Mouse (Mus musculus): ENCODE data around the gene Ncstn.

The Ncstn gene

DNA sequence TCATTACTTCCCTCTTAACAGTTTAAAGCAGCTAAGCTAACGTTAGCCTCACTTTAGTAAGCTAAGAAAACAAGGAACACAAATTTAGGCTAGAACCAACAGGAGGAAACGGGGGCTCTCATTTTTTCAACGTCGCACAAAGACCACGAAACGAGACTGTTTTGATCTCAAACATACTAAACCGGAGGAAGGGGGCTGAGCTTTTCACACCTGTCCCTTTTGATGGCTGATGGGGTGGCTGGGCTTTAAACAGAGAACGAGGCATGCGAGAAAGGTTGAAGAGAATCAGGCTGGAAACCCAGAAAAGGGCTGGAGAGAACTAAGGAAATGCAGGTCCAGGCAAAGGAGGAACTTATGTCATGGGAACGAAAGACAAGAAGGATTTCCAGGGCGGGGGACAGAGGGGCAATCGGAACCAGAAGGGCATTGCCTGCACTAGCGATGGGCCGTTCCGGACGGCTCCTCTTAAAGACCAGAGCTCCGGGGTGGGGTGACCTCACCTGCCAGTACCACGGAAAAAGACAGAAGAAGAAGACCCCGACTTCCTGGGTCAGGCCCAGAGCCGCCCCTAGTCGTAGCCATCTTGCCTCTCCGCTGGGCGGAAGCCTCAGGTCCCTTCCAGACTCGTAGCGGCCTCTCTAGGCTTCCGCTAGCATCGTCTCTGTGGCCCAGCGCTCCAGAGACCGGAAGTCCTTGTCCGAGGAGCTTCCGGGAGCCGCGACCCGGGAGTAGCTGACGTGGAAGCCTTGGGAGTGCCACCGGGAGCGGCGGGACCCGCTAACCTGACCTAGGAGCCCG lies at the start of gene Ncstn, which contains the start of gene Copa:
Gene Ncstn (minus strand): TSS at position 695 of the 798 bp plus-strand sequence.
Gene Copa (plus strand): TSS at position 429 of the 798 bp plus-strand sequence.
- DNase-seq = peak; percentile 94 to 96

DNA sequence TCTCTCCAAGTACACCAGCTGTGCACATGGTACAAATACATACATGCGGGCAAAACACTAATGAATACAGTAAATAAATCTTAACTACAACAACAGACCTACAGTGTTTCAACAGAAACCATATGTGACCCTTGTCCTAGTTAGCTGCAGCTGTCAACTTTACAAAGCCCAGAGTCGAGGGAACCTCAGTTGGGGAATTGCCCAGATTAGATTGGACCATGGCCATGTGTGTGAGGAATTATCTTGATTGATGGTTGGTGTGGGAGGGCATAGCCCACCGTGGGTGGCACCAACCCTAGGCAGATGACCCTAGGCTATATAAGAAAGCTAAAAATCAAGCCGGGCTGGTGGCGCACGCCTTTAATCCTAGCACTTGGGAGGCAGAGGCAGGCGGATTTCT lies 49.7 kb upstream of the Ncstn start:
- DNase-seq = no peak

DNA sequence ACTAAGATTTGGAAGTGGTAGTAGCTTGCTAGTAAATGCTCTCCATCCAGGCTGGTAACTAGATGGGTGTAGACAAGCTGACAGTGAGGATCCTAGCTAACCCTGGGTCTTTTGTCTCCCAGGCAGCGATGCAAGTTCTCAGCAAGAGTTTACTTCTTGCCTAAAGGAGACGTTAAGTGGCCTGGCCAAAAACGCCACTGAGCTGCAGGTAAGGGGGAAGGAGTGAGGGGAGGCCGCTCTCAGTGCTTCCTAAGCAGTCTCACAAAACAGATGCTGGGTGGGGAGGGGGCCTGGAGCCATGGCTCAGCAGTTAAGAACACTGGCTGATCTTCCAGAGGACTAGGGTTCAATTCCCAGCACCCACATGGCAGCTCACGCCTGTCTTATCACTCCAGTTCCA lies 47.2 kb upstream of the Ncstn start:
- no peak for DNase-seq

DNA sequence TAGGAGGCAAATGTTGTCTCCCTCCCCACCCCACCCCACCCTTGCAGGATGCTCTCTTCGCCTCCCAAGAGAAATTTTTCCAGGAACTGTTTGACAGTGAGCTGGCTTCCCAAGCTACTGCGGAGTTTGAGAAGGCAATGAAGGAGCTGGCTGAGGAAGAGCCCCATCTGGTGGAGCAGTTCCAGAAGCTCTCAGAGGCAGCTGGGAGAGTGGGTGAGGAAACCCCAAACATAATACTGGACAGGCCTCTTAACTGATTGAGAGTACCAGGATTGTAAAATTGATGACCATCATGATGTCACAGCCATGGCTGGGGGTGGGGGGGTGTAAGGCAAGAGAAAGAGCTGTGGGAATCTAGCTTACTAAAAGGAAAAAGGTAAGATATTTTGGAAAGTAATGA lies 46.5 kb upstream of the Ncstn start:
- DNase-seq = peak; percentile 31 to 54

DNA sequence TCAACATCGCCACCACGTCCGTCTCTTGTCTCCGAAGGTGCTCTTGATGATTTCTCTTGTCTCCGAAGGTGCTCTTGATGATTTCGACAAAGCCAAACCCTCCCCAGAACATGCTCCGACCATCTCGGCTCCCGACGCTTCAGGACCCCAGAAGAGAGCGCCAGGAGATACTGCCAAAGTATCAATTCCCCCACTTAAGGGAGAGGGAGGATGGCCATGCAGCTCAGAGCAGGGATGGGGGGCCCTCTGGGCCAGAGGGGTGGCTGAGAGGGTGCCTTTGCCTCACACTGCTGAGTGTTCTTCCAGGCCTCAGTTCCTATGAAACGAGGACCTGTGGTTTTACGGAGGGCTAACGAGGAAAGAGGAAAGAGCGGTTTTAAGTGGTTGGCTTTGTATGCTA lies 46.0 kb upstream of the Ncstn start:
- no peak for DNase-seq

DNA sequence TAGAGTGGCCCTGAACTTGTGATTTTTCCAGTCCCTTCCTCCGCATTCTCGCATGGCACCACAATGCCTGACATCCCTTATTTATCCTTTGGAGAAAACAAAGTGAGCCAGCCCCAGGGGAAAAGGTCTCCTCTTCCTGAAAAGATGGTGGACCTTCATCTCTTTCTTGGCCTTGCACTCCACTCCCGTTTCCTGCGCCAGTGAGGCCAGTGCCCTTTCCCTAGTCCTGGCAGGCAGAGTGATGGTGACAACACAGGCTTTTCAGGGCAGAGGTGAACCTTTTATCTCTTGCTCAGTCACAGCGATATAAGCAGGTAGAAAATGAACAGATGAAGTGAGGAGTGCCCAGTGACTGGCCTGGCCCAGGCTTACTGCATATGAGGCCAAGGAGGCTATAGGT lies 44.9 kb upstream of the Ncstn start:
- peak in 1 of 2 experiments; percentile 17 for DNase-seq

DNA sequence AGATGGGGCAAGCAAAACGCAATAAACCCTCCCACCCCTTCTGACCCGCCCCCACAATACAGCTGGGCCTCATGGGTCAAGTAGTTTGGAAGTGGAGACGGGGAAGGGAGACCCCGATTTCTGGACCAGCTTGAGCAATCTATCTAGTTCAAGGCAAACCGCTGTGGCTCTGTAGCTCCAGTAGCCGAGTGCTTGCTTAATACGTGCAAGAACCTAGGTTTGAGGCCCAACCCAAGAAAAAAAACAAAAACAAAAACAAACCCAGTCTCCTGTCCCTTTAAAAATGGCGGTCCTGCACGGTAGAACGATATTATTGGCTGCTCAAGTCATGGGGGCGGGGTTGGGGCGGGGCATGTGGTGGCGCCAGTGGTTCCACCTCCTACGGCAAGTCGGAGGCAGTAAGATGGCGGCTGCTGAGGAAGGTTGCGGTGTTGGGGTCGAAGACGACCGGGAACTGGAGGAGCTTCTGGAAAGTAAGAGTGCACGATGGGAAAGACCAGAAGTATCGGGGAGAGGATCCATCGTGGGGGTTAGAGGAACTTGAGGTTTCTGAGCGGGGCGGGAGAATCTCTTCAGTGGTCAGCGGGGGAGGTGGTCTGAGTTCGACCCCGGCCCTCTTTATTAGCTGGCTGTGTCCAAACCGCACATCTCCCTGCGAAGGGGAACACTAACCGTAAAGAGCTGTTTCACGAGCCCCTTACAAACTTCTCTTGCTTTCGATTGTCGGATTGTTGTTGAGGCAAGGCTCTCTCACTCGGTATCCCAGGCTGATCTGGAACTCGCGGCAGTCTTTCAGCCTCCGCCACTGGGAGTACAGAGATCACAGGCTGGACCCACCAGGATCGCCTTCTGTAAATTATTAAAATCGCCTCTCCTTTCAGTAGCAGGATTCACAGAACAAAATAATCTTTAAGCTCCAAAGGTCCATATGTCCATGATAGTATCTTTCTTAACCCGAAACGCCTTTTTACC lies 44.1 kb upstream of the Ncstn start, which contains the start of gene Pex19:
Gene Pex19 (plus strand): TSS at position 380 of the 972 bp plus-strand sequence.
- peak; percentile 86 to 90 for DNase-seq

DNA sequence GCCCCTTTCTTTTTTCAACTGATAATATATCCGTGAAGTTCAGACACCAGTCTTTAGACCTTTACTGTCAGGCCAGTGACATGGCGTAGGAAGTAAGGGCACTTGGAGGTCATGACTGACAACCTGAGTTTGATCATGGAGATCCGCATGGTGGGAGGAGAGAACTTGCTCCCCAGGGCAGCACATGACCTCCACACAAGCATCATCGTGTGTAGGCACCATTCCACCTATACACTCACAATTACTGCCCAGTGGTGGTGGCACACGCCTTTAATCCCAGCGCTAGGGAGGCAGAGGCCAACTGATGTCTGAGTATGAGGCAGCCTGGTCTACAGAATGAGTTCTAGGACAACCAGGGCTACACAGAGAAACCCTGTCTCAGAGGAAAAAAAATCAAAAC lies 42.0 kb upstream of the Ncstn start:
- no peak for DNase-seq

DNA sequence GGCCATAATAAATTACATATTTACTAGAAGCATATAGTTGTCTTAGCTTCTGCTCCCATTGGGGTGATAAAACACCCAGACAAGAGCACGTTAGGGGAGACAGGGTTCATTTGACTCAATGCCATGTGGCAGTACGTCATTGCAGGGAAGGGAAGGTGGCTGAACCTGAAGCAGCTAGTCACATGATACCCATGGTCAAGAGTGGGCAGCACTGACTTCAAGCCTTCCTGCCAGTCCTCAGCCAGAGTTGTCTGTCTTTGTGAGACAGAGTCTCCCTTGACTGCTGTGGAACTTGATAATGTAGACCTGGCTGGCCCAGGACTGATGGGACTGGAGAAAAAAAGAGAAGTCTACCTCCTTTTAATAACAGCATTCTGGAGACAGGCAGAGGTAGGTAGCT lies 40.1 kb upstream of the Ncstn start:
- no peak for DNase-seq

DNA sequence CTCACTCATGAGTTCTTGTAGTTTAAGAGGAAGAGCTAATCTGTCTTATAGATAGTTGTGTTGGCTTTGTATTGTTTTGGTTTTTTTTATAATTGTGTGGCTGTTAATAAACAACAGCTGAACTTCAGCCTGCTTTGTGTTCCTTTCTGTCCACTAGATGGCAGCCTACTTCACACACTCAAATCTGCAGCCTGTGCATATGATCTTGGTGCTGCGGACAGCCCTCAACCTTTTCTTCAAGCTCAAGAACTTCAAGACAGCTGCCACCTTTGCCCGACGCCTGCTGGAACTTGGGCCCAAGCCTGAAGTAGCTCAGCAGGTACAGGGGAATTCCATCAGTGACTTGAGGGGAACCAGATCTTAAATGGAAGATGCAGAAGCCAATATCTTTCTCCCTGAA lies 37.1 kb upstream of the Ncstn start:
- peak; percentile 26 to 65 for DNase-seq

DNA sequence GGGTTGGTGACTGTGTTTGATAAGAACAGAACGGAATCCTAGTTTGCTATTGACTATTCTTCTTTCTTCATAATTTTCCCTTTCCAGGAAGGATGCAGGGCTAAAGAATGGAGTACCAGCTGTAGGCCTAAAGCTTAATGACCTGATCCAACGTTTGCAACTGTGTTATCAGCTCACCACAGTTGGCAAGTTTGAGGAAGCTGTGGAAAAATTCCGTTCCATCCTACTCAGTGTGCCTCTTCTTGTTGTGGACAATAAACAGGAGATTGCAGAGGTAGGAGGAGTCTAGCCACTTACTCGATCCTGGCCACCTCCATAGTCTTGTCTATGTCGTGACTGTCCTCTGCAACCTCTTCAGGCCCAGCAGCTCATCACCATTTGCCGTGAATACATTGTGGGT lies 36.5 kb upstream of the Ncstn start:
- no peak for DNase-seq

DNA sequence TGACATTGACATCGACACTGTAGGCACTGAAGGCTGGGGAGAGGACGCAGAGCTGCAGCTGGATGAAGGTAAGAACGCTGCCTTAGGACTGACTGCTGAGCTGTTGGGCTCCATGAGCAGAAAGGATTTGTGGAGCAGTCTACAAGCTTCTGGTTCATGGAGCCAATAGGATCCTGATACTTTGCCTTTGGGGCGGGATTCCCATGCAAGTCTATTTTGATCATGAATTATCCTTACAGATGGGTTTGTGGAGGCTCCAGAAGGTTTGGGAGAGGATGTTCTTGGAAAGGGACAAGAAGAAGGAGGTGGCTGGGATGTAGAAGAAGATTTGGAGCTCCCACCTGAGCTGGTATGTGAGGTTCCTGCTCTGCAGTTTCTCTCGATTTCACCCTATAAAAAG lies 34.4 kb upstream of the Ncstn start:
- no peak for DNase-seq

DNA sequence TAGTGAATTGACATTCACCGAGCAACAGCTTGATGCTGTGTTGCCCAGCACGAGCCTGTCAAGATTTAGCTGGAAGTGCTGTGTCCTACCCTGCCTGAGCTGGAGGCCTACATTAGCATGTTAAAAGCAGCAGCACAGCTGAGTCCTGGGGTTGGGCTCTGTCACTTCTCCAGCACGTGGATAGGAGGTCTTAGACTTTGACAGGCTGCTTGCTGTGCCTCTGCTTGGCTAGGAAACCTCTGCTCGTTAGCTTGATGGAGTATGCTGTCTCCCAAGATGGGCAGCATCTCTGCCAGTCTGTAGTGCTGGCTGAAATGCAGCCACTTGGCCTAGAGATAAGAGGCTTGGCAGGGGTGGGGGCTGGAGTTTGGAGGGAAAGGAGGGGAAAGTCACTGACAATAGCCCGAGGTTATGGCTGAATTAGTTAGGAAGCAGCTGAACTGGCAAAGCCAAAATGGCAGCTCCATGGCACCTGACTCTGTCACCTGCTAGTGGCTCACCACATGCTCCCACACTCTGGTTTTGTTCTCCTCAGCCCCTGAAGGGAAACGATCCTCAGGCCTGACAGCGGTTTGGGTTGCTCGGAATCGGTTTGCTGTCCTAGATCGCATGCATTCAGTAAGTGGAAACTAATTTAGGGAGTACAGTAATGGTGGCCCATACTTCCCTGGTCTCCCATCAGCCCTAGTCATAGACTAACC lies 25.3 kb upstream of the Ncstn start:
- no peak for DNase-seq

DNA sequence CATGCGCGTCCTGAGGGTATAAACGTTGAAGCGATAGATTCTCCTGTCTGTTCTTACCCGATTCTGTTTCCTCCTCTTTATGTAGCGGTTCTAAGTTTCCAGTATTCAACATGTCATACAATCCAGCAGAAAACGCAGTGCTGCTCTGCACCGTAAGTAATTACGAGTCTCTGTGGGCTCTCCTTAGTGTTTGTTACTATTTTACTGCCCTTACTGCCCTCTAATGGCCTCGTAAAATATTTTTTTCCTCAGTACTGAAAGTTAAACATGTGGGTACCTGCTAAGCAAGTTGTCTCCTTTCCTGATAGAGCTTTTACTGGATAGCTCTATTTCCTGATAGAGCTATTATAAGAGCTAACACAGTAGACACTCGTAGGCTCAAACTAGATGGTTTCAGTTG lies 22.5 kb upstream of the Ncstn start:
- no peak for DNase-seq

DNA sequence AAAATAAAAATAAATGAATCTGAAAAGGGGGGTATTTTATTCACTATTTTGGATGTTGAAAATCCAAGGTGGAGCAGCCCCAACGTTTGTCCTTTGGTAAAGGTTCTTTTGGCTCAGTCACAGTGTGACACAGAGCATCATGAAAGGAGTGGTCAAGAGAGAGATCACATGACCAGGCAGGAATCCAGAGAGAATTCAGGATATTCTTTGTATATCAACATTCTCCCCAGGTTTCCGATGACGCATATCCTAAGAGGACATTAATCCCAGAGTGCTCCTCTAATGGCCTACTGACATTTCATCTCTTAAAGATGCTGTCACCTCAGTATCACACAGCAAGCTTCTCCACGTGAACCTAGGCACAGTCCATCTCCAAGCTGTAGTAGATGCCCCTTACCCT lies 21.0 kb upstream of the Ncstn start:
- no peak for DNase-seq

DNA sequence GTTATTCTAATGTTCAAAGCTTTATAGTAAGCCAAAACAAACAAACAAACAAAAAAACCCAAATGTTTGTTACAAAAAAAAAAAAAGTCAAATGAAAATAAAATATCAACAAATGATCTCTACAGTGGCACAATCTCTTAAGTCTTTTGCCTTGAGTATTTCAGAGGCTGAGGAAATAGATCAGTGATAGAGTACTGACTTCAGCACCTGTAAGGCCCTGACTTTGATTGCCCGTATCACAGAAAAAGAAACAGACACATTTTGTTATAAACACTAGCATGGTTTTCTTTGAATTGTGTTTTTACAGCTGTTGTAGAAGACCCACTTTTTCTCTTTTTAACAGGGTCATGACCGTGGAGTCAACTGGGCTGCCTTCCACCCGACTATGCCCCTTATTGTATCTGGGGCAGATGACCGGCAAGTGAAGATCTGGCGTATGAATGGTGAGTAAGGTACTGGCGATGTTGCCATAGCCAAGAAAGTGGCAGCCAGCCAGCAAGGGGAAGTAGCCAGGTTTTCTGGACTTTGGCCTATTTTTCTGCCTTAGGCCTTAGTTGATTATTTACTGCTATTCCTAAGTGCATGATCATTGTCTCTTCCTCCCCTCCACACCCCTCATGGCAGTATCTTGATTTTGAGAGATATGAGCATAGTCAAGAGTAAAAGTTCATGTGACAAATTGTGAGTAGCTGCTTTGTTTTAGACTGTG lies 16.9 kb upstream of the Ncstn start:
- DNase-seq = peak; percentile 64 to 78

DNA sequence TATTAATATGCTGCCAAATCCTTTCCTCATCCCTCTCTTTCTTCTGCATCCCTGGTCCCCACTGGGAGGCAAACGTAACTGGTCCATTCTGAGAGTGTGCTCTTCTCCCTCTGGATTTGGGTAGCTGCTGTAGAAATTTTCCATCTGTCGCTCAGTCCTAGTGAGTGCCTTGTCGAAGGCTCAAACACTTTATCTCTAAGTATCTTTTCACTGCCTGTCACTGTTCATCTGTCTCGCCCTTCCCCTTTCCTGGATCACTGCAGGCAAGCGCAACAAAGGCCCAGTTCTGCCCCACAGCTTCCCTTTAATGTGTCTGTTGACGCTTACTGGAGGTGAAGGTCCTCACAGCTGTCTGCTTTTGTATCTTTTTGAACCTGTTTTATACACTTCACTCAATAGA lies 12.6 kb upstream of the Ncstn start:
- DNase-seq = no peak

DNA sequence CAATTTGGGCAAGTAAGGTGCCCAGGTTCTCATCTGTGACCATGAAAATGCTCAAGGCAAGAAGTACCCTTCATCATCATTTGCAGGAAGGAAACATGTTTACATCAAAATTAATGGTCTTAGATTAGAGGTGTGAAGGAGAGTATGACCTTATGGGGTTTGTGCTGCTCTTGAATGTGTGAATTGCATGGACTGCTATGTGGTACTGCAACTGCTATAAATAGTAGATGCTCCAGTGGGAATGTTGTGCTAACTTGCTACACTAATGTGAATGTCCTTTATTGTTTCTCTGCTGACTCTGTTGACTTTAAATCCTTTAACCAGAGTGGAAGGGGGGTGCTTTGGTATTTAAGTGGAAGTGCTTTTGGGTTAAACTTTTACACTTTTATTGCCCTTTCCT lies 11.7 kb upstream of the Ncstn start:
- no peak for DNase-seq

DNA sequence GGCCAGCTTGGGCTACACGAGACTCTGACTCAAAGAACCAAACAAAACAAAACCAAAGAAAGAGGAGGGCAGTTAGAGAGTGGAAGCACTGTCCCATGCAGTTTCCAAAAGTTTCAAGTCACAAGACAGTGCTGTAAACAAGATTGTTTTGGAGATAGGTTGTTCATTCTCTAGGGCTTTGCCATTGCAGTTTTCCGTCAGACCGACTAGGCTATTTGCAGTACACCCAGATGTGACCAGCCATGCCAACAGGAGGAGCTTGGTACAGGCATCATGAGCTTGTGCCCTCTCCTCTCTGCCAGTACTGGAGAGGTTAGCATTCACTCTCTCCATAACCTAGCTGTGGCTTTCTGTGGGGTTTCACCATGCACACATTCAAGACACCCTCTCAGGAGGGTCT lies 10.9 kb upstream of the Ncstn start:
- peak; percentile 37 to 55 for DNase-seq

DNA sequence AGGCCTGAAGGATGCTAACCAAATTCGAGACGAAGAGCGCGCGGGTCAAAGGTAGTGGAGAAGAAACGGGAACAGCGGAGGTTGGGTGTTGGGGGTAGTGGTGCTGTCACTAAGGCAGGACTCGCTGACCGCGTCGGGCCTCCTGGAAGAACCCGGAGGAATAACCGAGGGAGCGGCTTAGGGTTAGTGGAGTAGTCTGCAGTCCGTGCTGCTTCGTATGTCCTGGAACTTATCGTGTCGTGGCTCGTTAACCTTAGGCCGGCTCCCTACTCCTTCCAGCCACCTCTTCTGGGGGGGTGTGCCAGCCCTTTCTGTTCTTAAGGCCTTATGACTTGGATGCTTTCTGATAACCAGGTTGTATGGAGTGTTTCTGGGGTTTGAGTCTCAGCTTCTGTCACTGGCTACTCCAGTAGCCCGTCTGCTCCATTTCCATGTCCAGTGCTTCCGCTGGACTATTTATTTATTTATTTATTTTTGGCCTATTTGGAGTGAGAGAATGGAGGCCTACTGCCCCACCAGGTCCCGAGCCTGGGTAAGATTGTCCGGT lies 377 bp upstream of the Ncstn start:
- DNase-seq = no peak

DNA sequence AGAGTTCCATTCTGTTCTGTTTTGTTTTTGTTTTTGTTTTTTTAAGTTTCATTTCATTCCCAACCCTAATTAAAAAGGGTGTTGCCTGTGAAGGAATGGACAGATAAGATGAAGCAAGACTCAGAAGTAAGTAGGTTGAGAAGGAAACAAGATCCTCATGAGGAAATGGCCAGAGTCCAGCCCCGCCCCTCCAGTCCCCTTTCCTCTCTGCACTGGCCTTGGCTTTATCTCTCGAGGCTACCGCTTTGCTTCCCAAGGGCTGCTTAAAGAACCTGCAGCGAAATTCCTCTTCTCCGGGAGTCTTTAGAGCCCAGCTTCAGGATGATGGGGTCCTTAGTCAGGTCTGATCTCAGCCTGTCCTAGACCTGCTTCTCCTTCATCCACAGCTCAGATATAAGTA lies 4.6 kb downstream of the Ncstn start:
- DNase-seq = no peak

DNA sequence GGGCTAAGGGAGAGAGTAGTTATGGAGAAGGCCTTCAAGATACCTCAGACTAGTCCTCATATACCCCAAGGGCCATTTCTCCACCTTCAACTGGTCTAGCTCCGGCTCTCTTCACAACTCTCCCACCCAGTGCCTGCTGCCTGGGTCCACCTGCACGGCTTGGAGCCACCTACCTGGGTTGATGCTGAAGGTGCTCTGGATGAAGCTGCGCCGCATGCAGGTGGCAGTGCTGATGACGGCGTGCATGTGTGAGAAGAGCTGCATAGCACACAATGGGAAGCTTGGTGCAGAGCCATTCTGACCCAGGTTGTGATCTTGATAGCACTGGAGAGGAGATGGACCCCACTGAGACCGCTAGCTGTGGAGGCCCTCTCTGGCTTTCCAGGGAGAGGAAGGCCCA lies 10.0 kb downstream of the Ncstn start:
- DNase-seq = no peak
